Mouse (Mus musculus) regulatory T cell (primary cell): Measurements from ENCODE around the gene Zfp94.
"Not testable (repeated sequence)": the region's sequence is repeated elsewhere in the genome, so short reads cannot be mapped to it uniquely, and the experiment has no call there.

Experiments
- in situ Hi-C: fragments of 300-600 bp; cut with MboI, MseI; formaldehyde crosslinking; loops from one replicate; pipeline ENCODE4 v1.15.1; 2025; ENCODE audit warnings: high pct_unique_total_duplicates

Gene Zfp94

DNA sequence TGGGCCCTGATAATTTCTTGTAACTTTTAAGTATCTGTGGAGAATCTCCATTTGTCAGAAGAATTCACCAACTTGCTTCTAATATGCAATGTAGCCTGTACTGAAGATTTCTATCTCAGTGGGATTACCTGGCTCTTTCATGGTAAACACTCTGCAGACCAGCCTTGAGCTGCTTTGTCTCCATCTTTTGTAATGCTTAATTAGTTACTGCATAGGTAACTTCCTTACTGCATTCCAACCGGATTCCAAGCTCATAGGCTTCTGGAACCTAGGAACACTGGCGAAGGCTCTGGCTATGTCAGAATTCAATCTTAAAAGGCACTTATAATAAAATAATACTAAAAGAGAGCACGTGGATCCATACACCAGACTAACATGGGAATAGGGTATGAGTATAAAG is 37.7 kb downstream of the Zfp94 start:
- in situ Hi-C loops = not testable (repeated sequence)

DNA sequence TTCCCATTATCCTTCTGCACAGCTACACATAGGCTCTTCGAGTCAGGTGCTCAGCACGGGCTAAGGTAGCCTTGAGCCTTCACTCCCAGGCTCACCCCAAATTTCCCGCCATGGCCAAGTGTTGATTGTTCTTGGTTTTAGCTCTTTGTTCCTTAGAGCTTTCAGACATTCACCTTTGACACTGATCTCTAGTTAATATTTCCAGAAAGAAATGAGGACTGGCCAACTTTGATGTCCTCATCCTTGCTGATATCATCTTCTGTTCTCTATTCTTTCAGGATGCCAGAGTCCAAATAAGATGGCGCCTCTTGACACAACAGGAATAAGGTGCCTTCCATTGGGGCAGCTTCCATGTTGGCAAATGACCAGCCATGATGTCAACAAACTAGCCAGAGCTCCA is 42.0 kb downstream of the Zfp94 start:
- in situ Hi-C loops = no loop called here

GRCm38 (mm10) chr7:24271191-24271590 is 45.3 kb downstream of the Zfp94 start:
- in situ Hi-C loops = no loop called here

GRCm38 (mm10) chr7:24270288-24270672 is 46.2 kb downstream of the Zfp94 start, which contains the start of gene Zfp93:
TSS of gene Zfp93 (plus strand) at chr7:24270420.
- in situ Hi-C loops = no loop called here

DNA sequence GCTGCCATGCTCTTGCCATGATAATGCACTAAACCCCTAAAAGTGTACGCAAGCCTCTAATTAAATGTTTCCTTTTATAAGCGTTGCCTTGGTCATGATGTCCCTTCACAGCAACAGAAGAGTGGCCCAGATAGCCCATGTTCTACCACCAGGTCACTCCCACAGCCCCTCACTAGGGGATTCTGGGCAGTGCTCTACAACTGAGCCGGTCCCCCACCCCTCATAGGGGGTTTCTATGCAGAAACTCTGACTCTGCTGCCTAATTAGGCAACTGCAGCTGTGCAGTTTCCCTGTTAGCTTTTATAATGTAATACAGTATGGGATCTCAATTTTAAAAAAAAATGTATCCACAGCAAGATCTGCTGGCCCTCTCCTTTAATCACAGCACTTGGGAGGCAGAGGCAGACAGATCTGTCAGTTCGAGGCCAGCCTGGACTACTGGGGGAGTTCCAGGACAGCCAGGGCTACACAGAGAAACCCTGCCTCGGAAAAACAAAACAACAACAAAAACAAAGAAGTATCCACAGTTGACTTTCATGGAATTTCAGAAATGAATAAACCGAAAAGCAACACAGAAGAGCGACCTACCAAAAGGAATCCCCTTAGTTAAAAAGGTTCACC is 46.7 kb downstream of the Zfp94 start:
- in situ Hi-C loops = no loop called here

DNA sequence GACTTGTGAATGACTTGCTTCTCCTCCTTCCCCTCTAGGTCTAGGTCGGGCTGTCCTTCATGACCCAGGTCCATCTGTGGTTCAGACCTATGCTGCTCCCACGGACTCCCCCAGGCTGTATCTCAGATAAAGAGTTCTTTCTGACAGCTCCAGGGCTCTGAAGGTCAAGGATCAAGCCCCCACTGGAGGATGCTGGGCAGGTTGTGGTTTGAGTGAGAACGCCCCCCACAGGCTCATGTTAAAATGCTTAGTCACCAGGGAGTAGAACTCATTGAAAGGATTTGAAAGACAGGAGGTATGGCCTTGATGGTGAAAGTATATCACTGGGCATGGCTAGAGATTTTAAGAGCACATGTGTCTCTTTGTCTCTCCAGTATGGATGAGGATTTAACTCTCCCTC is 47.2 kb downstream of the Zfp94 start:
- in situ Hi-C loops = no loop called here

DNA sequence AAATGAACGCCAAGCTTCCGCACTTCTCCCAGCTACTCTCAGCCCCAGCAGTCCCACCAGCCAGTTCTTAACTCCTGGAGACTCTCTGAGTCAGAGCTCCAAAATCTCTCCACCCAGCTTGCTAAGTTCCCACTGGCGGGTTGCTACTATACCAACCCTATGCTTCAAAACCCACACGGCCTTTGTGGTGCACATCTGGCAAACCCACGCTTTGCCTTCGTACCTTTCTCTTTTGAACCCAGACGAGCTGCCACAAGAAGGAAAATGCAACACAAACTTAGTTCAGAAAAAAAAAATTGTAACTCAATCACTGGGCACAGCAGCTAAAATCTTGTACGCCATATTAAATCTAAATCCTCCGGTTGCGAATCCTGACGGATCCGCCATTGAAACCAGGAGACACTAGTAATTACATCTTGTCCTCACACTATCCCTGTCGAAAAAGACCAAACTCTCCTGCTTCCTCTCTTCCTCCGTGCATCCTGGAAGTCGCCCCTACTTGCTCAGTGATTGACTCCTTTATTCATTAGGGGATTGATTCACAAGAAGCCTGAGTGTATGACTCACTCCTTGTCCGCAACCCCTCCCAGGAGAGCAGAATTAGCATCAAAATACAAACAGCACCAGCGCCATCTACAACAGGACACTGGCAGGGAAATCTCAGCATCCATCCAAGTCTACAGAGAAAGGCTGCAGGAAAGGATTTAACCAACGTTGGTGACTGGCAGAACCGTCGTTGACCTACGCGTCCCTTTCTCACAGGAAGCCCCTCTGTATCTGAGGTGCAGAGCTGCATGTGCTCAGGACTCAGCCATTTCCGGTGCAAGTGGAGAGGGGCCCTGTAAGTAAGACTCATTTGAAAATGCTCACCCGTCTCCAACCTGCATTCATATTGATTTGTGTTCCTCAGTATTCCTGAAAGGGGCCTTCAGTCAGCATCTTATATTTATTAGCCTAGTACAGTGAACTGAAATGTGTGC is 48.0 kb downstream of the Zfp94 start:
- in situ Hi-C loops = no loop called here

DNA sequence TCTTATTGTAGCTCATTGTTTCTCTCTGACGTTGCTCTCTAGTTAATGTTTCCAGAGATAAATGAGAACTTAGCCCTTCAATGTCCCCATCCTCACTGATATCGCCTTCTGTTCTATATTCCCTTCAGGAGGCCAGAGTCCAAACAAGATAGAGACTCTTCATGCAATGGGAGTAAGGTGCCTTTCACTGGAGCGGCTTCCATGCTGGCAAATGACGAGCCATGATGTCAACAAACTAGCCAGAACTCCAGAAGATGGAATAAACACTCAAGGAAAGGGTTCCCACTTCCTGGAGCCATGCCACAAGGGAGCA is 56.5 kb downstream of the Zfp94 start:
- in situ Hi-C loops = no loop called here

GRCm38 (mm10) chr7:24259306-24259999 is 57.0 kb downstream of the Zfp94 start:
- in situ Hi-C loops = no loop called here

DNA sequence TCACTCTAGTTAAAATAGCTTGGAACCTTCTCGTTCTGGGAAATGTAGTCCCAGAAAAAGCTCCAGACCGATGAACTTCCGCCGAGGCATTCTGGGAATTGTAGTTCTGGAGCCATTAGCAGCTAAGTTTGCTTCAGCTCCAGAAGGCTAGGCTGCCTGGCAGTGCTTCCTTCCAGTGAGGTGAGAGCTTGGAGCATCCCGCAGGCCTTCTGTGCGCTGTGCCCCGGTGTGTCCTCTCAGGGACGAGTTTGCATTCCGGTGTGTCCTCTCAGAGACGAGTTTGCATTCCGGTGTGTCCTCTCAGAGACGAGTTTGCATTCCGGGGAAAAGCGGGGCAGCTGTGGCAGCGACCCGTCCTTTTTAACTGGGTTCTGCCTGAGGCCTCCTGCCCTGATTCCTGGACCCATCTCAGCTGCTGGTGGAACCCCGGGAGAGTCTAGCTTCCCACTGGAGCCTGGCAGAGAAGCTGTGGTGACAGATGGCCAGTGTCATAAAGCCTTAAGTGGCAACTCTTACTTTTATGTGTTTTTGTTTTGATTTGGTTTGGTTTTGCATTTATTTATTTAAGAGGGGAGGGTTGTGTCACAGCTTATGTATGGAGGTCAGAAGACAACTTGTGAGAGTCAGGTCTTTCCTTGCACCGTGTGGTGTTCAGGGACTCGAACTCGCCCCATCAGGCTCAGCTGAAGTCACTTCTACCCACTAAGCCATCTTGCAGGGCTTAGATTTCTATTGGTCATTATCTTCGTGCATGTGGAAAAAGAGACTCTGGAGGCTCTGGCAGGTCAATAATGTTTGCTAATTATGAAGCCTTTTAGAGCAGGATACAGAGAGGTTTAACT is 61.6 kb downstream of the Zfp94 start, which contains the start of gene Zfp108:
Gene Zfp108 (plus strand): TSS at position 162 of the 842 bp plus-strand sequence.
- in situ Hi-C loops = no loop called here

- in situ Hi-C loops = no loop called here
Observed at GRCm38 (mm10) chr7:24253779-24254615, 62.5 kb downstream of the Zfp94 start.
